Mouse (Mus musculus) kidney, embryonic 15.5 days (tissue): ENCODE results near the gene Slc35f4. TPM values are rescaled to one million over a fixed set of nuclear protein-coding genes. Genes with fewer than 3 reads are reported as not detected.

ENCODE experiments used
- ATAC-seq: fragments of 200-750 bp; cut with Nextera tagmentation; replicated peaks from 2 replicates; pipeline ENCODE4 v1.8.0; 2017; ENCODE audit warnings: moderate TSS enrichment; ENCODE audit not compliant: low FRiP score
- H3K27ac ChIP-seq: fragments of 300-500 bp; sonication (generic); 2 replicates; pipeline ENCODE4 v1.5.1; 2015; ENCODE audit warnings: mild to moderate bottlenecking, inconsistent platforms
- H3K27me3 ChIP-seq: fragments of 300-500 bp; sonication (generic); 2 replicates; pipeline ENCODE4 v1.6.1; 2015; ENCODE audit warnings: inconsistent platforms
- H3K36me3 ChIP-seq: fragments of 300-500 bp; sonication (generic); 2 replicates; pipeline ENCODE4 v1.6.1; 2015; ENCODE audit warnings: inconsistent platforms
- H3K4me1 ChIP-seq: fragments of 300-500 bp; sonication (generic); 2 replicates; pipeline ENCODE4 v1.6.1; 2015; ENCODE audit warnings: inconsistent platforms
- H3K4me2 ChIP-seq: fragments of 300-500 bp; sonication (generic); 2 replicates; pipeline ENCODE4 v1.6.1; 2015; ENCODE audit warnings: moderate library complexity, mild to moderate bottlenecking, inconsistent platforms
- H3K4me3 ChIP-seq: fragments of 300-500 bp; sonication (generic); replicated peaks from 2 replicates; pipeline ENCODE4 v1.5.1; 2015; ENCODE audit warnings: mild to moderate bottlenecking, inconsistent platforms
- H3K9ac ChIP-seq: fragments of 300-500 bp; sonication (generic); 2 replicates; pipeline ENCODE4 v1.6.1; 2015; ENCODE audit warnings: mild to moderate bottlenecking, inconsistent platforms
- H3K9me3 ChIP-seq: fragments of 300-500 bp; sonication (generic); replicated peaks from 2 replicates; pipeline ENCODE4 v1.6.1; 2016; ENCODE audit warnings: inconsistent platforms
- WGBS: fragments of 180-500 bp; shearing (Covaris S2); methylation state at CpG from one replicate; pipeline ENCODE4 v1.1.7; 2015; ENCODE audit warnings: mixed read lengths; 5-methylcytosine and 5-hydroxymethylcytosine counted together
- polyA plus RNA-seq: library from polyadenylated mRNA; unstranded; fragments of >200 nt; fragmentation: Nextera tagmentation; extraction: Ambion mirVana; gene quantifications from 2 replicates; pipeline ENCODE4 v1.2.1, GENCODE M21; 2015

The Slc35f4 gene
- polyA plus RNA-seq, 1 experiment from 2014 or later = 0.13 TPM

- no peak overlapping the region for H3K27ac ChIP-seq
- 81% methylated on average over 3 of the region's 3 CpGs for WGBS
Observed at GRCm38 (mm10) chr14:49460799-49461198, 65.0 kb downstream of the Slc35f4 start.

DNA sequence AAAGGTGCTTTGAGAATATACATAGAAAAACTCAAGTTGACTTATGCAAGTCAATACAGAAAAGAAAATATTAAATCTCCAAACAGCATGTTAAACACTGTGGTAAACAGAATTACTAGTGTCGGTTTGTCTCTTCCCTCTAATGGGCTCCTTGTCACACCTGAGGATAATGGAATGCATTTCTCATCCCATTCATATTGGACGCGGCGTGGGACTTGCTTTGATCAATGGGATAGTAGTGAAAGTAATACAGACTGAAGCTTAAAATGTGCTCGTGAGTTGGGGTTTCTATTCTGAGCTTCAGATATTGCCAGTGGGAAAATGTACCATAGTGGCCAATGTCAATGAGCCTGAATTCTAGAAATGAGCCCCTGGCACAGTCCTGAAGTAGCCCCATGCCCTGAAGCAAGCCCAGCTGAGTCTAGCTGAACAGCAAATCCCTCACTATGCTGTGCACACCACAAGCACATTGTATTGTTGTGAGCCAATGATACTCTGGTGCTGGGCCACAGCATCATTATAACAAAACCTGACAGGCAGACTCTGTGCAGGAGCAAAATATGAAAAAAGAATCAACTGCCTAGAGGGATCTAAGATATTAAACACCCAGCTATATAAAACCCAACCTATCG lies 71.4 kb downstream of the Slc35f4 start:
- Histone ChIP-seq H3K4me1 (no peaks in the 10 kb centered on the region), H3K9me3 (no peaks in the 10 kb centered on the region), H3K27me3 (no peaks in the 10 kb centered on the region), H3K9ac (no peak overlapping the region), H3K4me2 (no peak overlapping the region), H3K27ac (no peak overlapping the region), H3K36me3 (no peaks in the 10 kb centered on the region), H3K4me3 (no peak overlapping the region)
- 86% methylated on average over 6 of the region's 6 CpGs for WGBS
- no peak for ATAC-seq

More at GRCm38 (mm10) chr14:49460799-49461198, 65.0 kb downstream of the Slc35f4 start:
- Histone ChIP-seq H3K9me3 (no peaks in the 10 kb centered on the region), H3K36me3 (no peaks in the 10 kb centered on the region), H3K4me3 (no peak overlapping the region), H3K9ac (no peak overlapping the region), H3K27me3 (no peaks in the 10 kb centered on the region), H3K4me1 (no peaks in the 10 kb centered on the region), H3K4me2 (no peak overlapping the region)
- no peak for ATAC-seq

DNA sequence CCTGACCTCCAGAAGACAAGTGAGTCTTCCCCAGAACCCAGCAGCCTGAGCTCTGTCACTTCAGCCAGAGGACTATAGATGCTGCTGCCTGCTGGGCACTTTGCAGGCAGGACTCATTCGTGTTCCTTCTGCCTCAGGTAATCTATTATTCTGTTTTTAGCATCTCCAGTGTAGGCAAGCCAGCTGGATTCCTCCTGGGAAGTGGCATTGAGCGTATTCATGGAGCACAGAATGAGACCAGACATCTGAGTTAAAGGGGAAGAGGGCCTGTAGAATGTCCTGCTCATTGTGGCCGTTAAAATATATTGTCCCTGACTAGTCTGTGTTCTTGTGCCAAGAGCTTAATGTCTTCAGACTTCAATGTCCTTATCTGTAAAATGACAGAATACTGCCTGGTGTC lies 72.1 kb downstream of the Slc35f4 start:
- Histone ChIP-seq H3K27ac (no peak overlapping the region), H3K9ac (no peak overlapping the region), H3K4me2 (no peak overlapping the region), H3K27me3 (no peaks in the 10 kb centered on the region), H3K9me3 (no peaks in the 10 kb centered on the region), H3K4me1 (no peaks in the 10 kb centered on the region), H3K36me3 (no peaks in the 10 kb centered on the region), H3K4me3 (no peak overlapping the region)
- ATAC-seq = no peak
- 34% methylated on average over 3 of the region's 3 CpGs for WGBS

GRCm38 (mm10) chr14:49447669-49448068 lies 78.2 kb downstream of the Slc35f4 start:
- Histone ChIP-seq H3K4me1 (no peaks in the 10 kb centered on the region), H3K27me3 (no peaks in the 10 kb centered on the region), H3K9ac (no peak overlapping the region), H3K4me3 (no peak overlapping the region), H3K27ac (no peak overlapping the region), H3K9me3 (no peaks in the 10 kb centered on the region), H3K36me3 (no peaks in the 10 kb centered on the region), H3K4me2 (no peak overlapping the region)
- WGBS = 40% methylated on average over 7 of the region's 7 CpGs
- ATAC-seq = no peak

GRCm38 (mm10) chr14:49446461-49446860 lies 79.4 kb downstream of the Slc35f4 start:
- no peak overlapping the region for H3K9ac ChIP-seq
- H3K4me3 ChIP-seq = no peak overlapping the region
- H3K4me2 ChIP-seq = no peak overlapping the region
- WGBS = 46% methylated on average over 7 of the region's 7 CpGs
- H3K27ac ChIP-seq = no peak overlapping the region
- H3K9me3 ChIP-seq = no peaks in the 10 kb centered on the region
- no peaks in the 10 kb centered on the region for H3K36me3 ChIP-seq
- no peak for ATAC-seq
- no peaks in the 10 kb centered on the region for H3K27me3 ChIP-seq
- H3K4me1 ChIP-seq = no peaks in the 10 kb centered on the region

DNA sequence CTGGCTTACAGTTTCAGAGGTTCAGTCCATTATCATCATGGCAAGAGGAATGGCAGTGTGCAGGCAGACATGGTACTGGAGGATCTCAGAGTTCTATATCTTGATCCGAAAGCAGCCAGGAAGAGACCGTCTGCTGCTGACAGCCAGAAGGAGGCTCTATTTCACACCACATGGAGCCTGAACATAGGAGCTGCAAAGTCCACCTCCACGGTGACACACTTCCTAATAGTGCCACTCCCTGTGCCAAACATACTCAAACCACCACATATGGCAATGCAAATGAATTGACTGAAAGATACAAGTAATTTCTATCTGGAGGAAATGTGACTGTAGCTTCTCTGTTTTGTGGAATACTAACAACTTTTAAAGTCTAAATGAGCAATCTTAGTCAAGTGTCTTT lies 89.0 kb downstream of the Slc35f4 start:
- no peak overlapping the region for H3K4me3 ChIP-seq
- H3K4me1 ChIP-seq = no peaks in the 10 kb centered on the region
- no peaks in the 10 kb centered on the region for H3K9me3 ChIP-seq
- no peak overlapping the region for H3K9ac ChIP-seq
- no peak for ATAC-seq
- no peaks in the 10 kb centered on the region for H3K27me3 ChIP-seq
- H3K4me2 ChIP-seq = no peak overlapping the region
- H3K36me3 ChIP-seq = no peaks in the 10 kb centered on the region
- 90% methylated on average over 3 of the region's 3 CpGs for WGBS
- H3K27ac ChIP-seq = no peak overlapping the region

DNA sequence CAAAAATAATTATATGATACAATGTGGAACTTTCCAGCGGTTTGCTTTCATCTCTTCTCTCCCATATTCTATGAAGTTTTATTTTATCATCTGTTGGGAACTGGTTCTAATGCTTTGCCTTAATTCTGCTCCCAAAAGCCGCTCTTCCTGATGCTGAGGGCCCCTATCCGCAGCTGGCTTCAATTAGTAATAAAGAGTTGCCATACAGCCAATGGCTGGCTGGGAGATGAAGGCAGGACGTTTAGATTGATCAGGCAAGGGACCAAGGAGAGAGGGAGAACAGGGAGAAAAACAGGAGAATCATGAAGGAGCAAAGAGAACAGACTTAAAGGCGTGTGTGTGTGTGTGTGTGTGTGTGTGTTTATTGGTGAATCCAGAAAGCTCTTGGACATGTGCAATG lies 94.0 kb downstream of the Slc35f4 start:
- Histone ChIP-seq H3K27me3 (no peaks in the 10 kb centered on the region), H3K9me3 (no peaks in the 10 kb centered on the region), H3K27ac (no peak overlapping the region), H3K9ac (no peak overlapping the region), H3K4me1 (no peaks in the 10 kb centered on the region), H3K4me3 (no peak overlapping the region), H3K4me2 (no peak overlapping the region), H3K36me3 (no peaks in the 10 kb centered on the region)
- whole genome bisulfite sequencing = 78% methylated on average over 5 of the region's 5 CpGs
- ATAC-seq = no peak

DNA sequence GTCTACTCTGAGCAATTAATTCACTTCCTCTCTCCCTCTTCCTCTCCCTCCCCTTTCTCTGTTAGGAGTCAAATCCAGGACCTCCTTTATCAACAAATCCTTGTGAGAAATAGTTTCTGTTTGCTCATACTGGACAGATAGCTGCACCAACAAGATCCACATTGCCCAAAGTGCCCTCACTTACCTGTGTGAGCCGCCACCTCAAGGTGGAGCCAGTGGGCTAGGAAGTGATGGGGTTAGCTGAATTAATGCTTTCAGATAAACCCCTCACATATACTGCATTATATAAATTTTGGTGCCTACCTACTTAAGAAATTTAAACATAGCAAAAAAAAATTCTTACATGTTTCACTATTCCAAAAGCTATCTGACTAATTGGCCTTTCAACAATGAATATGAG lies 133.4 kb downstream of the Slc35f4 start:
- Histone ChIP-seq H3K27me3 (no peaks in the 10 kb centered on the region), H3K9me3 (no peaks in the 10 kb centered on the region), H3K4me2 (no peak overlapping the region), H3K9ac (no peak overlapping the region), H3K4me1 (no peaks in the 10 kb centered on the region), H3K27ac (no peak overlapping the region), H3K36me3 (no peaks in the 10 kb centered on the region), H3K4me3 (no peak overlapping the region)
- 41% methylated on average over 1 of the region's 1 CpGs for WGBS
- ATAC-seq = no peak

DNA sequence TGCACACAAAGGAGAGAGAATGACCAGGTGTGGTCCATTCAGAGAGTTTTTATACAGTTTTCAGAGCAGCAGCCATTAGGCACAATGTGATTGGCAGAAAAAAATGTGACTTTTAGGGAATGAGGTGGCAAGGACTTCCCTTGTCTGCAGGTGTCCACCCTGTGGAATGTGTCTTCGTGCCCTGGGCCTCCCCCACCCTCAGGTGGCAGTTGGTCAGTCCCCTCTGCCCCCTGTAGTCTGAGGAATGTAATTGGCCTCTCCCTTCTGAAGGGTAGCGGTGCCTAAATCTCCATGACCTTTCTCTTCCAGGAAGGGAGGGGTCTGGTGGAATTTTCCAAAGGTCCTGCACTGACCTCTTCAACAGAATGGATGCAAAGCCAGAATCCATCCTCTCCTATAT lies 163.7 kb downstream of the Slc35f4 start:
- Histone ChIP-seq H3K27me3 (no peaks in the 10 kb centered on the region), H3K9ac (no peak overlapping the region)
- ATAC-seq = no peak

GRCm38 (mm10) chr14:49355561-49355960 lies 170.3 kb downstream of the Slc35f4 start:
- Histone ChIP-seq H3K4me3 (no peak overlapping the region), H3K36me3 (no peaks in the 10 kb centered on the region), H3K9me3 (no peaks in the 10 kb centered on the region), H3K4me2 (no peak overlapping the region), H3K27me3 (no peaks in the 10 kb centered on the region), H3K27ac (no peak overlapping the region), H3K9ac (no peak overlapping the region), H3K4me1 (no peaks in the 10 kb centered on the region)
- ATAC-seq = no peak

More for the DNA sequence above, 163.7 kb downstream of the Slc35f4 start:
- 68% methylated on average over 2 of the region's 2 CpGs for WGBS
- no peak overlapping the region for H3K4me3 ChIP-seq
- no peaks in the 10 kb centered on the region for H3K4me1 ChIP-seq
- H3K4me2 ChIP-seq = no peak overlapping the region
- H3K27ac ChIP-seq = no peak overlapping the region
- H3K9me3 ChIP-seq = no peaks in the 10 kb centered on the region
- no peaks in the 10 kb centered on the region for H3K36me3 ChIP-seq

- no peak overlapping the region for H3K27ac ChIP-seq
- H3K9ac ChIP-seq = no peak overlapping the region
- no peak overlapping the region for H3K4me2 ChIP-seq
- no peaks in the 10 kb centered on the region for H3K4me1 ChIP-seq
- no peaks in the 10 kb centered on the region for H3K9me3 ChIP-seq
- 71% methylated on average over 1 of the region's 1 CpGs for WGBS
- no peaks in the 10 kb centered on the region for H3K36me3 ChIP-seq
- no peaks in the 10 kb centered on the region for H3K27me3 ChIP-seq
- H3K4me3 ChIP-seq = no peak overlapping the region
- ATAC-seq = no peak
Observed at GRCm38 (mm10) chr14:49348897-49349250, 177.0 kb downstream of the Slc35f4 start.

GRCm38 (mm10) chr14:49348164-49348896 lies 177.5 kb downstream of the Slc35f4 start:
- no peaks in the 10 kb centered on the region for H3K36me3 ChIP-seq
- H3K4me1 ChIP-seq = no peaks in the 10 kb centered on the region
- ATAC-seq = no peak
- no peaks in the 10 kb centered on the region for H3K27me3 ChIP-seq
- H3K4me3 ChIP-seq = no peak overlapping the region
- 75% methylated on average over 7 of the region's 7 CpGs for WGBS
- H3K27ac ChIP-seq = no peak overlapping the region
- H3K9me3 ChIP-seq = no peaks in the 10 kb centered on the region
- H3K4me2 ChIP-seq = no peak overlapping the region
- H3K9ac ChIP-seq = no peak overlapping the region

- Histone ChIP-seq H3K4me1 (no peaks in the 10 kb centered on the region), H3K27ac (no peak overlapping the region), H3K9ac (no peak overlapping the region), H3K9me3 (no peaks in the 10 kb centered on the region), H3K36me3 (no peaks in the 10 kb centered on the region), H3K4me2 (no peak overlapping the region), H3K27me3 (no peaks in the 10 kb centered on the region), H3K4me3 (no peak overlapping the region)
- ATAC-seq = no peak
- 92% methylated on average over 2 of the region's 2 CpGs for WGBS
Observed at GRCm38 (mm10) chr14:49345835-49346234, 180.0 kb downstream of the Slc35f4 start.
